Mouse (Mus musculus) large intestine, adult 2 months (tissue): Measurements from ENCODE around the gene Mtch2. TPM values are rescaled to one million over a fixed set of nuclear protein-coding genes. Genes with fewer than 3 reads are reported as not detected.

Experiments used
- DNase-seq: peaks from one replicate; pipeline ENCODE4 v3.0.0-alpha.2; 2012; ENCODE audit warnings: low read depth, low spot score
- WGBS: fragments of 180-500 bp; shearing (Covaris S2); methylation state at CpG from one replicate; pipeline ENCODE4 v1.1.7; 2018; 5-methylcytosine and 5-hydroxymethylcytosine counted together
- polyA plus RNA-seq: library from polyadenylated mRNA; depleted of rRNA; stranded (reverse); fragments of >200 nt; gene quantifications from 2 replicates; pipeline ENCODE4 v1.2.3, GENCODE M21; 2012

Mtch2 gene
- polyA plus RNA-seq, 1 experiment: 210 TPM

- no peak for DNase-seq
- 74% methylated on average over 5 of the region's 5 CpGs for WGBS
Measured at GRCm38 (mm10) chr2:90848331-90848730, 1.4 kb downstream of the Mtch2 start.

GRCm38 (mm10) chr2:90850401-90850800, 3.4 kb downstream of the Mtch2 start:
- no peak for DNase-seq
- WGBS: 97% methylated on average over 1 of the region's 1 CpGs

- no peak for DNase-seq
- WGBS: 97% methylated on average over 2 of the region's 2 CpGs
Measured at GRCm38 (mm10) chr2:90861486-90861885, 14.5 kb downstream of the Mtch2 start.

- no peak for DNase-seq
Measured at GRCm38 (mm10) chr2:90864184-90864583, 17.2 kb downstream of the Mtch2 start.

- 10% methylated on average over 3 of the region's 3 CpGs for WGBS
- DNase-seq: no peak
Measured at GRCm38 (mm10) chr2:90866524-90866923, 19.6 kb downstream of the Mtch2 start.

- WGBS: 38% methylated on average over 4 of the region's 4 CpGs
- no peak for DNase-seq
Measured at GRCm38 (mm10) chr2:90870136-90870601, 23.2 kb downstream of the Mtch2 start.

GRCm38 (mm10) chr2:90871180-90871961, 24.4 kb downstream of the Mtch2 start:
- WGBS: 69% methylated on average over 8 of the region's 8 CpGs
- no peak for DNase-seq

- DNase-seq: no peak
- 79% methylated on average over 1 of the region's 1 CpGs for WGBS
Measured at GRCm38 (mm10) chr2:90874025-90874424, 27.1 kb downstream of the Mtch2 start.

- WGBS: 38% methylated on average over 2 of the region's 2 CpGs
- DNase-seq: no peak
Measured at GRCm38 (mm10) chr2:90875239-90875638, 28.3 kb downstream of the Mtch2 start.

- 51% methylated on average over 5 of the region's 5 CpGs for WGBS
- no peak for DNase-seq
Measured at GRCm38 (mm10) chr2:90877584-90878259, 30.8 kb downstream of the Mtch2 start.

GRCm38 (mm10) chr2:90879419-90879818, 32.5 kb downstream of the Mtch2 start:
- no peak for DNase-seq

- WGBS: 45% methylated on average over 6 of the region's 6 CpGs
- DNase-seq: no peak
Measured at GRCm38 (mm10) chr2:90880144-90880785, 33.3 kb downstream of the Mtch2 start.

- WGBS: 78% methylated on average over 2 of the region's 2 CpGs
- DNase-seq: no peak
Measured at GRCm38 (mm10) chr2:90881824-90882223, 34.9 kb downstream of the Mtch2 start.

GRCm38 (mm10) chr2:90885218-90886041, 38.5 kb downstream of the Mtch2 start, which contains the start of gene C1qtnf4:
C1qtnf4 (plus strand) TSS chr2:90885860.
- WGBS: 5% methylated on average over 45 of the region's 45 CpGs
- no peak for DNase-seq

- DNase-seq: no peak
- WGBS: 46% methylated on average over 6 of the region's 6 CpGs
Measured at GRCm38 (mm10) chr2:90886436-90886835, 39.5 kb downstream of the Mtch2 start.

GRCm38 (mm10) chr2:90887627-90888026, 40.7 kb downstream of the Mtch2 start:
- 57% methylated on average over 5 of the region's 5 CpGs for WGBS
- DNase-seq: no peak

GRCm38 (mm10) chr2:90889550-90890548, 42.9 kb downstream of the Mtch2 start:
- no peak for DNase-seq
- WGBS: 3% methylated on average over 133 of the region's 133 CpGs

- 67% methylated on average over 6 of the region's 6 CpGs for whole genome bisulfite sequencing
- DNase-seq: no peak
Measured at GRCm38 (mm10) chr2:90893673-90894298, 46.8 kb downstream of the Mtch2 start.
